Mouse (Mus musculus): Measurements from ENCODE around the gene Grin3a. TPM values are rescaled to one million over a fixed set of nuclear protein-coding genes. Genes with fewer than 3 reads are reported as not detected.

Grin3a gene
- polyA plus RNA-seq (2012; rRNA removed) (4.2 and 5.1 TPM in 2 replicates), polyA plus RNA-seq (2014; fragmentation: Nextera tagmentation; extraction: Ambion mirVana) (6.8 and 9.2 TPM in 2 replicates)

DNA sequence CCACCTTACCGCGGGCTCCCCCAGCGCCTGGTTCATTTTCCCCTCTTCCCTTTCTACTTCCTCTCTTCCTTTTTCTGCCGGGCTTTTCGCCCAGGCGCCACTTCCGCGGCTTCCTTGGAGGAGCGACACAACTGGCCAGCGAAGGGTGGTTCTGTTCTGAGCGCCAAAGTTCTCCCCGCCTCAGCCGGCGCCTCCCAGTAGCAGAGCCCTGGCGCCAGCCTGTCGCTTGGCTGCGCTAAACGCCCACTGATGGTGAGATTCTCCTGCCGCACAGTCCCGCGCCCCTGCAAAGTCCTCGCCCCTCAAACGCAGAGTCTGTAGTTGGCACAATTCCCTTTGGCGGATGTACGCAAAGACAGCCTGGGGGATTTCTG, at the start of gene Grin3a:
Gene Grin3a (minus strand): TSS at position 133 of the 374 bp plus-strand sequence.
- peak; percentile 77 for ATAC-seq (ENCODE audit: low FRiP score, low read depth)
- no peak for TF ChIP-seq POLR2A (IDR thresholded peaks at IDR 0.05; ENCODE audit: borderline replicate concordance, extremely low read depth, insufficient read depth, insufficient read length)
- H3K9ac ChIP-seq (ENCODE audit: low read depth, low read length, severe bottlenecking): peak within 1 kb of the TSS; percentile 54
- peak within 1 kb of the TSS; percentile 57 for H3K4me3 ChIP-seq (replicated peaks; ENCODE audit: low read length)
- H3K4me1 ChIP-seq (ENCODE audit: control insufficient read depth, insufficient read depth, low read length): peaks cover 12% of the 10 kb centered on the region
- 1% methylated on average over 25 of the region's 25 CpGs for WGBS
- peak; percentile 55 for DNase-seq (ENCODE audit: low spot score)
- peak within 1 kb of the TSS; percentile 93 for H3K4me2 ChIP-seq (replicated peaks; ENCODE audit: low read depth, low read length, severe bottlenecking)
- no peak within 1 kb of the TSS for H3K27ac ChIP-seq (replicated peaks; ENCODE audit: low read depth, low read length)
- H3K36me3 ChIP-seq (ENCODE audit: control insufficient read depth, insufficient read depth, low read length): no peaks in the 10 kb centered on the region
- peaks cover 26% of the 10 kb centered on the region for H3K27me3 ChIP-seq (ENCODE audit: control insufficient read depth, insufficient read depth, low read length)
- H3K9me3 ChIP-seq (ENCODE audit: control insufficient read depth, low read length): no peaks in the 10 kb centered on the region

DNA sequence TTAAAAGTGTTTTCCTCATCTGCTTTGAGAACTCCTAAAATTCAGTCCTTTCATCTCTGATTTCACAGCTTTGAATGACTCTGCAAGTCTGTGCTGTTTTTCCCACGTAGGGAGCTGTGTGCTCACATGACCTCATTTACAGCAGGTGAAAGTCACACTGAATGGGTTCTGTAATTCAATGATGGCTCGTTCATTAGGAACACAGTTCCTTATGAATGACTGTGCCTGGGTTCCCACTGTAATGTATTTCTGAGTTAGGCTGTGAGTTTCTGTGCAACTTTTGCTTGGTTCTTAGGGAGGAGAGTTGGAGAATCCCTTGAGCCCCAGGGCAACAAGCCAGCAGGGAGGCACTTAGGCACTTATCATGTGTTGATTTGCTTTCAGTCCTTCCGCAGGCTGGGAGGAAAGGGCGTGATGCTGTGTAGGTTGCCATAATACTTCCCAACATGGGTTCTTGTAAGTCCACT, 46.3 kb upstream of the Grin3a start:
- Histone ChIP-seq H3K27ac (replicated peaks; ENCODE audit: low read depth, low read length) (no peak overlapping the region), H3K4me1 (ENCODE audit: control insufficient read depth, insufficient read depth, low read length) (no peaks in the 10 kb centered on the region), H3K9ac (ENCODE audit: low read depth, low read length, severe bottlenecking) (no peak overlapping the region), H3K4me2 (replicated peaks; ENCODE audit: low read depth, low read length, severe bottlenecking) (no peak overlapping the region), H3K4me3 (replicated peaks; ENCODE audit: low read length) (no peak overlapping the region), H3K9me3 (ENCODE audit: control insufficient read depth, low read length) (no peaks in the 10 kb centered on the region), H3K36me3 (ENCODE audit: control insufficient read depth, insufficient read depth, low read length) (no peaks in the 10 kb centered on the region), H3K27me3 (ENCODE audit: control insufficient read depth, insufficient read depth, low read length) (no peaks in the 10 kb centered on the region)
- TF ChIP-seq POLR2A (IDR thresholded peaks at IDR 0.05; ENCODE audit: borderline replicate concordance, extremely low read depth, insufficient read depth, insufficient read length): no peak
- 22% methylated on average over 4 of the region's 4 CpGs for WGBS
- ATAC-seq (ENCODE audit: low FRiP score, low read depth) (peak; percentile 26; the same call in 1 of the 2 replicates), DNase-seq (ENCODE audit: low spot score) (no peak)

DNA sequence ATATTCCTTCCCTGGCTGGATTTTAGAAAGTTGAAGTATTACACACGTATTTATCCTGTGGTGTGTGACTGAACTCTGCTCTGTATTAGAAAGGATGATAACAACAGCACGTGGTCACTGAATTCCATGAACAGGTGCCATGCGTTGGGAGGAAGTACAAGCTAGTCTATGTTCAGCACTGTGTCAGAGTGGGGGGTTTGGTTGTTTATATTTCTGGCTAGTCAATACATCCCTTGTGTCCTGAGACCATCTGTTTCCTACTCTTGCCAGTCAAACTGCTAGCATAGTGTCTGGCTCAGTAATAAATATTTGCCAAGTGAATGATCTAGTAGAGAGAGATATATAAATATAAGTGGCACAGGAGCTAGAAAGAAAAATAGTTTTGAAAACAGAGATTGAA, 31.5 kb upstream of the Grin3a start:
- no peak for ATAC-seq (ENCODE audit: low FRiP score, low read depth)
- H3K9me3 ChIP-seq (ENCODE audit: control insufficient read depth, low read length): no peaks in the 10 kb centered on the region
- WGBS: 68% methylated on average over 3 of the region's 3 CpGs
- H3K36me3 ChIP-seq (ENCODE audit: control insufficient read depth, insufficient read depth, low read length): no peaks in the 10 kb centered on the region
- TF ChIP-seq POLR2A (IDR thresholded peaks at IDR 0.05; ENCODE audit: borderline replicate concordance, extremely low read depth, insufficient read depth, insufficient read length): no peak
- H3K9ac ChIP-seq (ENCODE audit: low read depth, low read length, severe bottlenecking): no peak overlapping the region
- no peaks in the 10 kb centered on the region for H3K27me3 ChIP-seq (ENCODE audit: control insufficient read depth, insufficient read depth, low read length)
- H3K4me2 ChIP-seq (replicated peaks; ENCODE audit: low read depth, low read length, severe bottlenecking): no peak overlapping the region
- no peak overlapping the region for H3K27ac ChIP-seq (replicated peaks; ENCODE audit: low read depth, low read length)
- no peak overlapping the region for H3K4me3 ChIP-seq (replicated peaks; ENCODE audit: low read length)
- H3K4me1 ChIP-seq (ENCODE audit: control insufficient read depth, insufficient read depth, low read length): no peaks in the 10 kb centered on the region
- DNase-seq (ENCODE audit: low spot score): no peak

DNA sequence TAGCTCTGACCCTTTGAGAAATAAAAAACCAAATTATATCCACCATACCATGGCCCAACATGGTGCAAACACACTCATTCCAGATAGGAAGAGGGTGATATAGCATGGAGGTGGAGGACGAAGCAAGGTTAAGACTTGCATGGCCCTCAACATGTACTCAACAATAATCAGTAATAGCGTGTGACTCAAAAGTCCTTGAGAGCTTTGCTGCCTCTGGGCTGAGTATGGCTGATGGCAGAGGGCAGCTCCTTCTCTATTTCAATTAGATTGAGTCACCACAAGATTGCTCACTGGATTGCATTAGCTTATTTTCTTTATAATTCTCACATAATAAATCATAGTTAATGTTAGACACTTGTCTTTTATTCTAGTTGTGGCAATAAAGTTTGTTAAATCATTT, 15.1 kb upstream of the Grin3a start:
- Histone ChIP-seq H3K9me3 (ENCODE audit: control insufficient read depth, low read length) (no peaks in the 10 kb centered on the region), H3K4me1 (ENCODE audit: control insufficient read depth, insufficient read depth, low read length) (no peaks in the 10 kb centered on the region), H3K9ac (ENCODE audit: low read depth, low read length, severe bottlenecking) (no peak overlapping the region), H3K27ac (replicated peaks; ENCODE audit: low read depth, low read length) (no peak overlapping the region), H3K36me3 (ENCODE audit: control insufficient read depth, insufficient read depth, low read length) (no peaks in the 10 kb centered on the region), H3K27me3 (ENCODE audit: control insufficient read depth, insufficient read depth, low read length) (no peaks in the 10 kb centered on the region), H3K4me3 (replicated peaks; ENCODE audit: low read length) (no peak overlapping the region), H3K4me2 (replicated peaks; ENCODE audit: low read depth, low read length, severe bottlenecking) (no peak overlapping the region)
- ATAC-seq (ENCODE audit: low FRiP score, low read depth) (no peak), DNase-seq (ENCODE audit: low spot score) (no peak)
- WGBS: 85% methylated on average over 2 of the region's 2 CpGs
- TF ChIP-seq POLR2A (IDR thresholded peaks at IDR 0.05; ENCODE audit: borderline replicate concordance, extremely low read depth, insufficient read depth, insufficient read length): no peak

DNA sequence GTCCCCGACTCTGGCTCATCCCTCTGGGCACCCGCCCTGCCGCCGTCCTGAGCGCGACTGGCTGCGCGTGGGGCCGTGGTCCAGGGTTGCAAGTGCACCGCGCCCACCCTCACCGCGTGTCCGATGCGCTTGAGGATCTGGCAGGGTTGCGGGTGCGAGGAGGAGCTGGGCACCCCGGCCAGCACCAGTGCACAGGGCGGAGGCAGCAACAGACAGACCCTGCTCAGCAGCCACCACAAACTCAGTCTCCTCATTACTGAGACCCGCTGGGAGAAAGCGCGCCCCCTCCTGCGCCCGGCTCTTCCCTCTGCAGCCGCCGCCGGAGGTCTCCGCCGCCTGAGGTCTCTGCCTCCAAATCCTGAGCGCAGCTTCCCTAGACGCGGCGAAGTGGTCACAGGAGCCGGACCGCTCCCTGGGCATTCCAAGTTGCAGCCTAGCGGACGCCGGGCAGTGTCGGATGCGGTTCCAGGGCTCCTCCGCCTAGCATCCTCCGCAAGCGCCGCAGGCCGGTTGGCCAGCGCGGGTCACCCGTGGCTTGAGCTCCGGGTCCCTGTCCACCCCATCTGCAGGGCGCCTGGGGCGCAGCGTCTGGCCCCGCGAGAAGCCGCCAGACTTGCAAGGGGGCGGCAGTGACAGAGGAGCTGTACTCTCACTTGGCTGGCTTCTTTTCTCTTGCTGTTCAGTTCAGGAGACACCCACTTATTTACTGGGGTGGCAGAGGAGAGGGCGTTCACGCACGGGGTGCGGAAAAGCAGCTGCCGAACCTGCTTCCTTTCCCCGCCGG, 524 bp downstream of the Grin3a start:
- Histone ChIP-seq H3K27ac (replicated peaks; ENCODE audit: low read depth, low read length) (no peak overlapping the region), H3K27me3 (ENCODE audit: control insufficient read depth, insufficient read depth, low read length) (peaks cover 26% of the 10 kb centered on the region)
- WGBS: 1% methylated on average over 49 of the region's 63 CpGs

More for the DNA sequence above, 524 bp downstream of the Grin3a start:
- DNase-seq (ENCODE audit: low spot score) (no peak), ATAC-seq (ENCODE audit: low FRiP score, low read depth) (peak; percentile 28; the same call in 1 of the 2 replicates)
- Histone ChIP-seq H3K4me2 (replicated peaks; ENCODE audit: low read depth, low read length, severe bottlenecking) (peak overlapping the region; percentile 93), H3K4me1 (ENCODE audit: control insufficient read depth, insufficient read depth, low read length) (peaks cover 12% of the 10 kb centered on the region), H3K9me3 (ENCODE audit: control insufficient read depth, low read length) (no peaks in the 10 kb centered on the region), H3K36me3 (ENCODE audit: control insufficient read depth, insufficient read depth, low read length) (no peaks in the 10 kb centered on the region), H3K9ac (ENCODE audit: low read depth, low read length, severe bottlenecking) (peak overlapping the region; percentile 54), H3K4me3 (replicated peaks; ENCODE audit: low read length) (peak overlapping the region; percentile 57)
- no peak for TF ChIP-seq POLR2A (IDR thresholded peaks at IDR 0.05; ENCODE audit: borderline replicate concordance, extremely low read depth, insufficient read depth, insufficient read length)
